Mouse (Mus musculus) left cerebral cortex, postnatal 25 days (tissue): ENCODE measurements at regions not wholly inside any gene's neighbourhood (a gene's known extent, or its start where the extent isn't known, plus 50 kb on each side); places are given as distances from the start of the nearest gene placed in this dataset.

Source experiments
- DNase-seq, 2 experiments: peaks; one replicate each; pipeline ENCODE4 v3.0.0; 2022; ENCODE audit warnings: low spot score in 2 of 2, mixed read lengths in 1 of 2
- intact Hi-C: fragments of 180-260 bp; cut with DNase I; formaldehyde crosslinking; loops from one replicate; pipeline ENCODE4 v1.15.1; 2025

- intact Hi-C loops: loop anchor here (5.0 kb wide), 2 partner anchors 194 to 794 kb away; no protein-coding TSS in a partner anchor
- peak; percentile 78 to 83 for DNase-seq
Measured at GRCm38 (mm10) chr15:42962747-42963338, 2828.7 kb downstream of the 9330182O14Rik start.

- no peak for DNase-seq
- intact Hi-C loops: no loop called here
Measured at GRCm38 (mm10) chr15:42965314-42965713, 2831.1 kb downstream of the 9330182O14Rik start.
